Mouse (Mus musculus) stomach, postnatal 0 days (tissue): ENCODE measurements at regions not wholly inside any gene's neighbourhood (a gene's known extent, or its start where the extent isn't known, plus 50 kb on each side); places are given as distances from the start of the nearest gene placed in this dataset.

Experiments
- ATAC-seq: fragments of 200-750 bp; cut with Nextera tagmentation; 2 replicates; pipeline ENCODE4 v1.8.0; 2017; ENCODE audit not compliant: low FRiP score, low TSS enrichment
- DNase-seq: peaks from one replicate; pipeline ENCODE4 v3.0.0-alpha.2; 2016; ENCODE audit warnings: low spot score
- H3K27ac ChIP-seq: fragments of 300-500 bp; sonication (generic); replicated peaks from 2 replicates; pipeline ENCODE4 v1.5.1; 2014; ENCODE audit warnings: mild to moderate bottlenecking, control low read depth
- H3K27me3 ChIP-seq: fragments of 300-500 bp; sonication (generic); 2 replicates; pipeline ENCODE4 v1.6.1; 2014; ENCODE audit warnings: low read length; ENCODE audit not compliant: control insufficient read depth, insufficient read depth
- H3K36me3 ChIP-seq: fragments of 300-500 bp; sonication (generic); 2 replicates; pipeline ENCODE4 v1.6.1; 2014; ENCODE audit warnings: low read length, mixed read lengths; ENCODE audit not compliant: control insufficient read depth, insufficient read depth
- H3K4me1 ChIP-seq: fragments of 300-500 bp; sonication (generic); replicated peaks from 2 replicates; pipeline ENCODE4 v1.6.1; 2014; ENCODE audit warnings: antibody characterized with exemption; ENCODE audit not compliant: control insufficient read depth, insufficient read depth
- H3K4me2 ChIP-seq: fragments of 300-500 bp; sonication (generic); replicated peaks from 2 replicates; pipeline ENCODE4 v1.6.1; 2014; ENCODE audit warnings: low read depth, mild to moderate bottlenecking, control low read depth, moderate library complexity
- H3K4me3 ChIP-seq: fragments of 300-500 bp; sonication (generic); 2 replicates; pipeline ENCODE4 v1.5.1; 2014; ENCODE audit warnings: low read depth, low read length, control low read depth
- H3K9ac ChIP-seq: fragments of 300-500 bp; sonication (generic); 2 replicates; pipeline ENCODE4 v1.6.1; 2014; ENCODE audit warnings: mild to moderate bottlenecking, low read length, control low read depth, mixed read lengths
- H3K9me3 ChIP-seq: fragments of 300-500 bp; sonication (generic); 2 replicates; pipeline ENCODE4 v1.6.1; 2016; ENCODE audit warnings: low read length; ENCODE audit not compliant: control insufficient read depth
- CTCF ChIP-seq: IDR thresholded peaks from 2 replicates; pipeline ENCODE4 v1.5.1; 2016; ENCODE audit warnings: antibody characterized with exemption, low read depth, mild to moderate bottlenecking, moderate library complexity
- EP300 ChIP-seq: optimal IDR thresholded peaks from 2 replicates; pipeline ENCODE3; 2016; ENCODE audit warnings: antibody characterized with exemption
- WGBS: fragments of 180-500 bp; shearing (Covaris S2); extraction: QIAGEN DNeasy Blood & Tissue Kit; methylation state at CpG from one replicate; pipeline ENCODE4 v1.1.7; 2014; 5-methylcytosine and 5-hydroxymethylcytosine counted together

GRCm38 (mm10) chr14:31929161-31929707 is 98.8 kb upstream of the Ankrd28 start:
- H3K4me1 ChIP-seq = no peaks in the 10 kb centered on the region
- no peaks in the 10 kb centered on the region for H3K36me3 ChIP-seq
- no peak overlapping the region for H3K4me2 ChIP-seq
- TF ChIP-seq CTCF = no peak
- TF ChIP-seq EP300 = no peak
- DNase-seq (peak; percentile 26), ATAC-seq (peak; percentile 75)
- H3K27me3 ChIP-seq = no peaks in the 10 kb centered on the region
- H3K27ac ChIP-seq = no peak overlapping the region
- no peaks in the 10 kb centered on the region for H3K9me3 ChIP-seq
- H3K4me3 ChIP-seq = no peak overlapping the region
- 45% methylated on average over 12 of the region's 12 CpGs for WGBS
- H3K9ac ChIP-seq = no peak overlapping the region

DNA sequence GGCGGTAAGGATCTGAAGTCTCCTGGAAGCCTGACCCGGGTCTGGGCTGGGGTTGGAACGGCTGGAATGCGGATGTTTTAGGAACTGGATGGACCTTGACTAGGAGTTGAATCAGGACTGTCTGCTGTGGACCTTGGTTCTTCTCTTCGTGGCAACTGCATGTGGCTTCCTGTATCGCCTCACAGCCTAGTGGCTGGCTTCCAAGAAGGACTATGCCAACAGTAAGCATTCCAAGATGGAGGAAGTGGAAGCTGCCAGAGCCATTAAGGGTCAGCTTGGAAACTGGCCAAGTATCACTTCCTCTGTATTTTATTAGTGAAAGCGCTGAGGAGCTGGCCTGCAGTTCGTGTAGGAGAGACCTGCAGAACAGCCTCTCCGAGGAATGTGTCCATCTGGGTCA is 98.4 kb upstream of the Galnt15 start:
- TF ChIP-seq CTCF (no peak), EP300 (no peak)
- Histone ChIP-seq H3K9me3 (no peaks in the 10 kb centered on the region), H3K4me3 (no peak overlapping the region), H3K9ac (no peak overlapping the region), H3K36me3 (no peaks in the 10 kb centered on the region), H3K27me3 (no peaks in the 10 kb centered on the region), H3K4me2 (no peak overlapping the region; the same call in 1 of the 2 replicates), H3K27ac (no peak overlapping the region; the same call in 1 of the 2 replicates), H3K4me1 (no peaks in the 10 kb centered on the region)
- WGBS = 36% methylated on average over 9 of the region's 9 CpGs
- peak; percentile 45; the same call in 1 of the 2 replicates for ATAC-seq
- peak; percentile 41 for DNase-seq

GRCm38 (mm10) chr14:31931971-31932370 is 96.8 kb upstream of the Galnt15 start:
- no peak overlapping the region for H3K4me2 ChIP-seq
- no peak overlapping the region for H3K4me3 ChIP-seq
- no peaks in the 10 kb centered on the region for H3K4me1 ChIP-seq
- no peaks in the 10 kb centered on the region for H3K36me3 ChIP-seq
- TF ChIP-seq CTCF (no peak), EP300 (no peak)
- H3K9ac ChIP-seq = no peak overlapping the region
- 57% methylated on average over 5 of the region's 5 CpGs for WGBS
- H3K27me3 ChIP-seq = no peaks in the 10 kb centered on the region
- DNase-seq (no peak), ATAC-seq (no peak)
- H3K27ac ChIP-seq = no peak overlapping the region
- no peaks in the 10 kb centered on the region for H3K9me3 ChIP-seq

DNA sequence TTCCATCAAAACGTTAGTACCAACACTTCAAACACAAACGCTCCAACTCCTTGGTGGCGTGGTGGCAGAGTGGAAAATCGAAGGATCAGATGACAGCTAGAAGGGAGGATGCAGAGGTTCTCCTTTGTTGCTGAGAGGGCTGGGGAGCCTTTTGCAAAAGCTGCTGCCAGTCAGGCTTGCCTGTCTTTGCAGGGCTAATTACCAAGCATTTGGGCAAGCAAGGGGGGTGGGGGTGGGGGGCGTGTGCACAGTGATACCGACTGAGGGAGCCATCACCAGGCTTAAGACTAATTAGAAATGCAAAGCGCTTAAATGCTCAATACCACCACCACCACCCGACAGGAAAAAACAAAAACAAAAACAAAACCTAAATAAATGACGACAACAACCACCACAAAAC is 95.3 kb upstream of the Galnt15 start:
- Histone ChIP-seq H3K27me3 (no peaks in the 10 kb centered on the region), H3K9me3 (no peaks in the 10 kb centered on the region), H3K4me3 (peak overlapping the region; percentile 20; the same call in 1 of the 2 replicates), H3K9ac (no peak overlapping the region), H3K4me1 (no peaks in the 10 kb centered on the region), H3K36me3 (no peaks in the 10 kb centered on the region), H3K4me2 (no peak overlapping the region; the same call in 1 of the 2 replicates), H3K27ac (no peak overlapping the region)
- no peak for TF ChIP-seq EP300
- no peak for TF ChIP-seq CTCF
- no peak for DNase-seq
- no peak for ATAC-seq
- WGBS = 14% methylated on average over 9 of the region's 9 CpGs

GRCm38 (mm10) chr14:31933841-31934271 is 94.9 kb upstream of the Galnt15 start:
- Histone ChIP-seq H3K4me3 (peak overlapping the region; percentile 20), H3K27me3 (no peaks in the 10 kb centered on the region), H3K27ac (no peak overlapping the region), H3K9me3 (no peaks in the 10 kb centered on the region), H3K36me3 (no peaks in the 10 kb centered on the region), H3K9ac (peak overlapping the region; percentile 41; the same call in 1 of the 2 replicates), H3K4me2 (peak overlapping the region; percentile 47), H3K4me1 (no peaks in the 10 kb centered on the region)
- peak; percentile 39 for DNase-seq
- 8% methylated on average over 13 of the region's 13 CpGs for WGBS
- peak; percentile 47 for ATAC-seq
- TF ChIP-seq EP300 (no peak), CTCF (no peak)

- no peaks in the 10 kb centered on the region for H3K4me1 ChIP-seq
- H3K36me3 ChIP-seq = no peaks in the 10 kb centered on the region
- H3K4me2 ChIP-seq = peak overlapping the region; percentile 47
- no peak overlapping the region; the same call in 1 of the 2 replicates for H3K27ac ChIP-seq
- H3K4me3 ChIP-seq = peak overlapping the region; percentile 20
- 5% methylated on average over 5 of the region's 6 CpGs for WGBS
- DNase-seq = no peak
- no peaks in the 10 kb centered on the region for H3K9me3 ChIP-seq
- peak; percentile 21; the same call in 1 of the 2 replicates for ATAC-seq
- TF ChIP-seq EP300 (no peak), CTCF (no peak)
- H3K9ac ChIP-seq = peak overlapping the region; percentile 41
- no peaks in the 10 kb centered on the region for H3K27me3 ChIP-seq
These were observed 94.5 kb upstream of the Galnt15 start for GRCm38 (mm10) chr14:31934321-31934720.
